8 mouse cellular contexts compared by ENCODE assay signal in the genomic region with DNA sequence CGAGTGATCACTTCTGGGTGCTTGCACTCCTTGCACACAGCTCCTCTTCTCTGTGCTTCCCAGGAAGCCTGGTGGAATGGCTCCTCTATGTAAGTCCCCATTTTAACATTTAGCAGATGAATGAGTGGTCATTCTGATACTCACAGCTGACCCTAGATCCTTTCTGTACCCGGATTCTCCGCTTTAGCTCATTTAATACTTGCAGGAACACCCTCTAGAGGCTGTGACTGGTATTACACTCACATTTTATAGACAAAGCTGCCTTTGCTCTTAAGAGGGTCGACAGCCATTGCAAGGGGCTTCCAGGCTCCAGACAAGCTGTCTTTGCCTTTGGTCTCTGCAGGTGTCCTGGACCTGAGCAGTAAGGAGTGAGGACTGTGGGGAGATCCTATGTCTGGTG. TPM values are rescaled to one million over a fixed set of nuclear protein-coding genes. Genes with fewer than 3 reads are reported as not detected.
DNase-seq lines count a peak whose midpoint lies in the region; ATAC-seq lines count a peak whose summit lies in the region.

No protein-coding gene starts in this region.

- DNase-seq in cerebellum, adult 9-10 months: peak; percentile 73
- peak; percentile 67 for DNase-seq in thymus, postnatal 0 days (ENCODE audit: low spot score)
- no peak for DNase-seq in thymus, adult 18-20 months
- DNase-seq in urinary bladder, postnatal 36 days (ENCODE audit: low spot score in 2 of 2): no peak
- DNase-seq in spleen, adult 12 weeks (ENCODE audit: low spot score): no peak

- H3K4me2 ChIP-seq in heart, embryonic 16.5 days (ENCODE audit: low read depth, low read length): peak overlapping the region; percentile 32; the same call in 1 of the 2 replicates
- peak overlapping the region; percentile 56; the same call in 1 of the 2 replicates for H3K4me2 ChIP-seq in midbrain, embryonic 12.5 days (replicated peaks)

- H3K9me3 ChIP-seq in heart, embryonic 16.5 days (replicated peaks; ENCODE audit: control insufficient read depth, low read length): no peaks in the 10 kb centered on the region
- no peaks in the 10 kb centered on the region for H3K9me3 ChIP-seq in midbrain, embryonic 12.5 days

- H3K27ac ChIP-seq in heart, embryonic 16.5 days (ENCODE audit: low read length): no peak overlapping the region
- no peak overlapping the region for H3K27ac ChIP-seq in midbrain, embryonic 12.5 days (replicated peaks)

- no peak for ATAC-seq in cerebellum, adult (ENCODE audit: insufficient number of reproducible peaks, low FRiP score, low TSS enrichment)
- no peak for ATAC-seq in heart, embryonic 16.5 days (replicated peaks; ENCODE audit: extremely low read depth, insufficient read depth, low FRiP score)
- no peak for ATAC-seq in midbrain, embryonic 12.5 days (ENCODE audit: low FRiP score, low read depth)

- no peak overlapping the region for H3K9ac ChIP-seq in heart, embryonic 16.5 days (ENCODE audit: low read length)
- no peak overlapping the region for H3K9ac ChIP-seq in midbrain, embryonic 12.5 days (replicated peaks)

- peaks cover 3% of the 10 kb centered on the region; the same call in 1 of the 2 replicates for H3K4me1 ChIP-seq in heart, embryonic 16.5 days (ENCODE audit: control insufficient read depth, insufficient read depth, low read length)
- peaks cover 9% of the 10 kb centered on the region for H3K4me1 ChIP-seq in midbrain, embryonic 12.5 days

- no peaks in the 10 kb centered on the region for H3K36me3 ChIP-seq in heart, embryonic 16.5 days (ENCODE audit: control insufficient read depth, insufficient read depth)
- H3K36me3 ChIP-seq in midbrain, embryonic 12.5 days: no peaks in the 10 kb centered on the region

- H3K27me3 ChIP-seq in heart, embryonic 16.5 days (ENCODE audit: control insufficient read depth, insufficient read depth, low read length): no peaks in the 10 kb centered on the region
- no peaks in the 10 kb centered on the region; the same call in 1 of the 2 replicates for H3K27me3 ChIP-seq in midbrain, embryonic 12.5 days

- no peak overlapping the region for H3K4me3 ChIP-seq in heart, embryonic 16.5 days (ENCODE audit: low read length)
- H3K4me3 ChIP-seq in midbrain, embryonic 12.5 days: no peak overlapping the region

- WGBS in heart, embryonic 16.5 days: 18% methylated on average over 4 of the region's 4 CpGs
- 27% methylated on average over 4 of the region's 4 CpGs for WGBS in midbrain, embryonic 12.5 days

RNA-seq across cellular contexts. Expression of a gene that starts 14.9 kb away (rescaled TPM):
- polyA plus RNA-seq in thymus, postnatal 0 days (2015; fragmentation: Nextera tagmentation; extraction: Ambion mirVana): 0.26 and 0.31 TPM in 2 replicates
- 1.1 and 1.3 TPM in 2 replicates for polyA plus RNA-seq in heart, embryonic 16.5 days (2015; fragmentation: Nextera tagmentation; extraction: Ambion mirVana)
- 0.09 TPM in 1 of 2 replicates, not detected in the other for polyA plus RNA-seq in midbrain, embryonic 12.5 days (2016; fragmentation: Nextera tagmentation; extraction: Ambion mirVana)

RNA-seq across cellular contexts. Expression of a gene that starts 53.6 kb away (rescaled TPM):
- 6.3 and 6.7 TPM in 2 replicates for polyA plus RNA-seq in thymus, postnatal 0 days (2015; fragmentation: Nextera tagmentation; extraction: Ambion mirVana)
- 29.4 and 32.1 TPM in 2 replicates for polyA plus RNA-seq in heart, embryonic 16.5 days (2015; fragmentation: Nextera tagmentation; extraction: Ambion mirVana)
- 75.8 and 90.3 TPM in 2 replicates for polyA plus RNA-seq in midbrain, embryonic 12.5 days (2016; fragmentation: Nextera tagmentation; extraction: Ambion mirVana)

Comparison
In these comparisons a context has a peak if more than half of its experiments do, and no peak if none do; other contexts are left out.
1. DNase-seq: peak in cerebellum, adult 9-10 months (single experiment) and thymus, postnatal 0 days (single experiment); none in thymus, adult 18-20 months (0 of 2), urinary bladder, postnatal 36 days (0 of 2) and spleen, adult 12 weeks (single experiment).